Mouse (Mus musculus) spleen, adult 2 months (tissue): Measurements from ENCODE around the gene Kifc1.
"Not testable (repeated sequence)": the region's sequence is repeated elsewhere in the genome, so short reads cannot be mapped to it uniquely, and the experiment has no call there.

Experiments used
- CTCF ChIP-seq: fragments of 200-500 bp; IDR thresholded peaks from 2 replicates; pipeline ENCODE4 v1.5.1; 2011; ENCODE audit warnings: mild to moderate bottlenecking, inconsistent platforms; ENCODE audit not compliant: insufficient read depth, insufficient read length, insufficient replicate concordance; ENCODE audit errors: extremely low read depth
- POLR2A ChIP-seq: fragments of 200-500 bp; IDR thresholded peaks from 2 replicates; pipeline ENCODE4 v1.6.1; 2011; ENCODE audit warnings: low read depth, low read length, inconsistent platforms

DNA sequence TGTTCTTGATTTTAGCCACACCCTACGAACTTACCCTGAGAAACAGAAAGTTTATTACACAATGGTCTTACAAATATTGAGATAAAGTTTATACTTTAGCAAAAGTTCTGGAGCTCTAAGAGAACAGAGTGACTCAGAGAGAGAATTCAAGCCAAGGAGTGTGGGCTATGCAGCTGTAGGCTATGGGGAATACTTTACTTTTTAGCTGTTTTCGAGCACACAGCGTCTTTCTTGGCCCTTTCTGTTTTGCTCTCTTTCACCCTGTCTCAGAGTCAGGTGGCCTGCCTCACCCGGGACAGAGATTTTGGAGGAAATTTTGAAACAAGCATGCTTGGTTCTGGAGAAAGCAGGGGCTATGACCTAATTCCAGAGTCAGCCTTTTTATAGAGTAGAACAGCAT lies 7.7 kb upstream of the Kifc1 start:
- not testable (repeated sequence) for TF ChIP-seq CTCF, POLR2A
